Mouse (Mus musculus) forebrain, embryonic 14.5 days (tissue): ENCODE measurements at regions not wholly inside any gene's neighbourhood (a gene's known extent, or its start where the extent isn't known, plus 50 kb on each side); places are given as distances from the start of the nearest gene placed in this dataset.

Source experiments
- ATAC-seq: fragments of 200-750 bp; cut with Nextera tagmentation; 2 replicates; pipeline ENCODE4 v1.8.0; 2017; ENCODE audit warnings: mild to moderate bottlenecking, moderate library complexity
- DNase-seq: peaks from one replicate; pipeline ENCODE4 v3.0.0-alpha.2; 2015; ENCODE audit warnings: low spot score
- H3K27ac ChIP-seq: fragments of 300-500 bp; sonication (generic); 2 replicates; pipeline ENCODE4 v1.5.1; 2014; ENCODE audit warnings: low read depth, mild to moderate bottlenecking, control low read depth, low read length, moderate library complexity
- H3K27me3 ChIP-seq: fragments of 300-500 bp; sonication (generic); replicated peaks from 2 replicates; pipeline ENCODE4 v1.6.1; 2014; ENCODE audit warnings: low read length, control low read depth, mixed read lengths; ENCODE audit not compliant: control insufficient read depth, insufficient read depth
- H3K36me3 ChIP-seq: fragments of 300-500 bp; sonication (generic); 2 replicates; pipeline ENCODE4 v1.6.1; 2014; ENCODE audit warnings: low read length, control low read depth; ENCODE audit not compliant: control insufficient read depth, insufficient read depth
- H3K4me1 ChIP-seq: fragments of 300-500 bp; sonication (generic); 2 replicates; pipeline ENCODE4 v1.6.1; 2014; ENCODE audit warnings: antibody characterized with exemption, low read length, control low read depth; ENCODE audit not compliant: control insufficient read depth, insufficient read depth
- H3K4me2 ChIP-seq: fragments of 300-500 bp; sonication (generic); 2 replicates; pipeline ENCODE4 v1.6.1; 2014; ENCODE audit warnings: mild to moderate bottlenecking, control low read depth, low read length
- H3K4me3 ChIP-seq: fragments of 300-500 bp; sonication (generic); 2 replicates; pipeline ENCODE4 v1.5.1; 2014; ENCODE audit warnings: low read depth, low read length, control low read depth
- H3K9ac ChIP-seq: fragments of 300-500 bp; sonication (generic); 2 replicates; pipeline ENCODE4 v1.6.1; 2014; ENCODE audit warnings: mild to moderate bottlenecking, low read length, control low read depth, moderate library complexity
- H3K9me3 ChIP-seq: fragments of 300-500 bp; sonication (generic); replicated peaks from 2 replicates; pipeline ENCODE4 v1.6.1; 2016; ENCODE audit warnings: low read length, control low read depth, mixed read lengths; ENCODE audit not compliant: control insufficient read depth
- WGBS: fragments of 180-500 bp; shearing (Covaris S2); extraction: QIAGEN DNeasy Blood & Tissue Kit; methylation state at CpG from one replicate; pipeline ENCODE4 v1.1.7; 2014; 5-methylcytosine and 5-hydroxymethylcytosine counted together

DNA sequence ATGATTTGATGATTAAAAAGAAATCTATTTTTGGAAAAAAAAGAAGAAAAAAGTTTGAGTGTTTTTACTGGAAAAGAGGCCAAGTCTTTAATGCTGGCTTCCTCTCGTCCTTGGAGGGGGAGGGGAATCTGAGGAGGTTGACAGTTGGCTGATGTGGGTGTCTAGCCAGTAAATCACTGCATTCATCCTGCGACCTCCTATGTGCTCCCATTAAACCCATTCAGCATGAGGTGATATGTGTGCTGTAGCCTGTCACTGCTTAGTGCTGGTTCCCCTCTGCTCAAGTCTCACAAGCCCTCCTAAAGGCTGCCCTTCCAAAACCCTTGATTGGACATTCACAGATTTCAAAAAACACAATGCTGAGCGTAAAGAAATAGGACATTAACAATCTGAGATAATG, 68.7 kb downstream of the Atoh1 start:
- H3K36me3 ChIP-seq: no peaks in the 10 kb centered on the region
- DNase-seq: no peak
- ATAC-seq: no peak
- H3K27me3 ChIP-seq: no peaks in the 10 kb centered on the region
- WGBS: 44% methylated on average over 3 of the region's 3 CpGs
- no peaks in the 10 kb centered on the region for H3K4me1 ChIP-seq
- H3K9me3 ChIP-seq: no peaks in the 10 kb centered on the region
- no peak overlapping the region for H3K4me3 ChIP-seq
- H3K4me2 ChIP-seq: no peak overlapping the region
- H3K27ac ChIP-seq: no peak overlapping the region
- no peak overlapping the region for H3K9ac ChIP-seq

DNA sequence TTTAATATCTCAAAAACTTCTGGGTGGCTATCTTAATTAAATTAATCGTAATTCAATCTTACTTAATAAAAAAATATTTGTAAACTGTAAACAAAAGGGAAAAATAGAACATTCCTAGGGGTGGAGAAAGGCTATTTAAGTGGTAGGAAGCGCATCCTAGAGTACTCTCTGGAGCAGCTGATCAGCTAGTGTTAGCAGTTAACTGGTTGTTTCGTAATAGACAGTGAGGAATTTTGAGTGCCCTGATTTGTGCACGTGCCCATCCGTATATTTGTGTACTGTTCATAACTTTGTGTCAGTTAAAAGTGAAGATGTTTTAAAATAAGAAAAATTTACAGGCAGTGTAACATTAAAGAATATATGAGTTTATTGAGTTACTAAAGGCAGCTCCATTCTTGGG, 69.9 kb downstream of the Atoh1 start:
- H3K27ac ChIP-seq: no peak overlapping the region
- peak overlapping the region; percentile 71 for H3K4me2 ChIP-seq
- peak; percentile 50; the same call in 1 of the 2 replicates for ATAC-seq
- H3K9ac ChIP-seq: no peak overlapping the region; the same call in 1 of the 2 replicates
- H3K27me3 ChIP-seq: no peaks in the 10 kb centered on the region
- no peak for DNase-seq
- 57% methylated on average over 5 of the region's 5 CpGs for WGBS
- H3K4me1 ChIP-seq: no peaks in the 10 kb centered on the region
- H3K9me3 ChIP-seq: no peaks in the 10 kb centered on the region
- H3K36me3 ChIP-seq: no peaks in the 10 kb centered on the region
- H3K4me3 ChIP-seq: peak overlapping the region; percentile 33

DNA sequence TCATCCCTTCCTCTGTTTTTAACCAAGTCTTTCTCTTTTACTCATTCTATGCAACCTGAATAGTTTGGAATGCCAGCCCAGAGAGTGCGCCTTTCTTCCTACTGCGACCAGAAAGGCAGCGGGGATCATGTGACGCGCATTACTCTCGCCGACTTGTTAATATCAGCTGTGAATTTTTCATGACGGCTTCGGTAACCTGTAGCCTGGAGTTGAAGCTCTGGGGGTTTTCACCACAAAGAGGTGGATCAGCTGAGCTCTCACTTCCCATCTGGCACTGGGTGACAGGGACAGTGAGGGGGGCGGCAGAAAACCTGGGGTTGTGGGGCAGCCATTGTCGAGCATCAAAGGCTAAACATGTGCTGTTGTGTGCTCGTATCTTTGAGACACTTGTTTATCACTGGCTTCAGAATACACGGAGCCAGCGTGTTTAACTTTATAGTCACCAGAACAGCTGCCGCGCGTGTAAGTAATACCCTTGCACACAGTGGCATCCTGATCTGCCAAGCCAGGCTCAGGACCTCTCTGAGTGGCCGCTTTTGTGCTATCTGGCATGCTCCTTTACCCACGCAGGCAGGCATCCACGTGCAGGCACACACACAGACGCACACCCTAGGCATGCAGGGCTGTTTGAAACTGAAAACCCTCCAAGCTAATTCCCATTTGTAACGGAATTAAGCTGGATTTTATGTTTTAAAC, 70.5 kb downstream of the Atoh1 start:
- Histone ChIP-seq H3K4me2 (peak overlapping the region; percentile 71), H3K27me3 (no peaks in the 10 kb centered on the region), H3K4me3 (peak overlapping the region; percentile 33), H3K9me3 (no peaks in the 10 kb centered on the region), H3K36me3 (no peaks in the 10 kb centered on the region), H3K4me1 (no peaks in the 10 kb centered on the region), H3K27ac (no peak overlapping the region), H3K9ac (peak overlapping the region; percentile 48)
- peak; percentile 63 for DNase-seq
- ATAC-seq: peak; percentile 80
- 3% methylated on average over 22 of the region's 22 CpGs for WGBS

DNA sequence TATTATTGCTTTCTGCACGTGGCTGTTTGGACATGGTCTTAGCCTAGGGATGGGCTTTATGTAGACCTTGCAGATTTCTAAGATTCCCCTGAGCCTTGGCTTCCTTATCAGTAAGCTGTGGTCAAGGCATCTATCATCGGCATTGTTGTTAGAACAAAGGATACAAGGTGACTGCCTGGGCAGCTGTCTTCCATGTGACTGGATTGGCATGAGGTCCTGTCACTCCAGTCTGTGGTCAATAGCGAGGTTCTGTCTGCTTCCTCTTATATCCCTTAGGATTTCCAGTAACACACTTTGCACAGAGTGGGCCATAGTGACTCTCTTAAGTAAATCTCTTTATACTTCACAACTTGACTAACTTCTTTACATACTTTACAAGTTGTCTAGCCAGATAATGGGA, 72.0 kb downstream of the Atoh1 start:
- H3K4me2 ChIP-seq: no peak overlapping the region
- no peak for ATAC-seq
- WGBS: 61% methylated on average over 3 of the region's 3 CpGs

DNA sequence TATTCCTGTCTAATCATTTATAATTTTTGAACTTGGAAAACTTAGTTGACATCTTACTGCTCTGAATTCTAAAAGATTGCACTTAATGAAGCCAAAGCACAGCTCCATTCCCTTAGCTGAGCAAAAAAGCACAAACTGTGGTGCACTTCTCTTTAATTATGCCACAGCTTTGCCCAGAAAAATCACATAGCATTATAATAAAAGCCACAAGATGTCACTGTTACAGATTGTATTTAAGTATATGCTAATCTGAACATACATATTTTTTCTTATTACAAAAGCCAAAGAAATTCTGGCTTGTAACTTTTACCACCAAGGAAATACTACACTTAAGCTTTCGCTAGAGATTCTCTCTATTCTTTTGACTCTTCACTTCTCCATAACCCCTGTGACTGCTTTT, 86.2 kb downstream of the Atoh1 start:
- no peak overlapping the region for H3K9ac ChIP-seq
- DNase-seq (peak; percentile 39), ATAC-seq (no peak)
- H3K4me2 ChIP-seq: no peak overlapping the region
- H3K27ac ChIP-seq: no peak overlapping the region
- H3K4me1 ChIP-seq: no peaks in the 10 kb centered on the region
- H3K4me3 ChIP-seq: no peak overlapping the region
- H3K27me3 ChIP-seq: no peaks in the 10 kb centered on the region
- 89% methylated on average over 1 of the region's 1 CpGs for WGBS
- no peaks in the 10 kb centered on the region for H3K9me3 ChIP-seq
- H3K36me3 ChIP-seq: no peaks in the 10 kb centered on the region

More for the DNA sequence above, 72.0 kb downstream of the Atoh1 start:
- Histone ChIP-seq H3K4me1 (no peaks in the 10 kb centered on the region), H3K4me3 (no peak overlapping the region), H3K9ac (no peak overlapping the region), H3K27ac (no peak overlapping the region), H3K27me3 (no peaks in the 10 kb centered on the region), H3K36me3 (no peaks in the 10 kb centered on the region), H3K9me3 (no peaks in the 10 kb centered on the region)
- DNase-seq: no peak

DNA sequence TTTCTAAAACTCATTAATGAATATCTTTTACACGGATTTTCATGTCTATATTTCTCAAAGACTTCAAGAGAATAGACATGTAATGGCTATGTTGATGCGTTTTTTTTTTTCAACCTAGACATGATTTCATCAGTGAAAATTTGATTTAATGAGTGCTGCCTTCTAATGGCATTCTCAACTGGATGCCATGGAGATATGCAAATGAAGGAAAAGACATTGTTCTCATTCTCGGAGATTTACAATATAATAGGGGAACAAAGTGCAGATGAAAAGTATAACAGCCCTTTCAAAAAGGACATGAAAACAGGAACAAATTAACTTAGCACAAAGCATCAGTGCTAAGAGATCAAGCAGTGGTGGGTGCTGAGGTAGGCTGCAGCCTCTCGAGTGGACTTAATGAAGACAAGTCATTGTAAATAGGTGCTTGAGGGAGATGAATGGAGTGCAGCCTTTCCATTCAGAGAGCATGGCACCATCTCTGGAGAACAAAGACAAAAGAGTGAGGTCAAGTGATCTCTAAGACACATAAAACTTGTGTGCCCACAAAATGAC, 120.2 kb downstream of the Atoh1 start:
- WGBS: 10% methylated on average over 4 of the region's 4 CpGs
- peak; percentile 40 for DNase-seq
- H3K9ac ChIP-seq: no peak overlapping the region

DNA sequence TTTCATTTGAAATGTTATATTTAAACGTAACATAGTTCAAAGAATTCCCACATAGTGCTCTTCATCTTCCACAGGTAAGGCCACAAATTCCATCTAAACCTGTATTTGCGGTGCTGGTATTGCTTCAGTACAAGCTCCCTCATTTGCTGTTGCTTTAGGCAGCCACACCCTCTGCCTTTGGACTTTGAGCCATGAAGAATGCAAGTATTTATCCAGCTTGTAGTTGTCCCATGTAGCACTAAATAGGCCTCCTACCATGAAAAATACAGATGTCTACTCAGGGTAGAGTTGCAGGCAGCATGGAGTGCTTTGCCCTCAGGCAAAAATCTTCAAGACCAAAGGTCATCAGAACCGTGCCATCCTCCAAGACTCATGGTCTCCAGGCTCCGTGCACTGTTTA, 134.0 kb downstream of the Atoh1 start:
- Histone ChIP-seq H3K9ac (no peak overlapping the region), H3K4me3 (no peak overlapping the region), H3K27ac (no peak overlapping the region), H3K9me3 (no peaks in the 10 kb centered on the region), H3K4me2 (no peak overlapping the region), H3K36me3 (no peaks in the 10 kb centered on the region), H3K4me1 (no peaks in the 10 kb centered on the region), H3K27me3 (no peaks in the 10 kb centered on the region)
- no peak for DNase-seq
- WGBS: 77% methylated on average over 4 of the region's 4 CpGs
- no peak for ATAC-seq

More for the DNA sequence above, 120.2 kb downstream of the Atoh1 start:
- H3K4me2 ChIP-seq: no peak overlapping the region
- no peaks in the 10 kb centered on the region for H3K27me3 ChIP-seq
- ATAC-seq: peak; percentile 48; the same call in 1 of the 2 replicates
- H3K4me1 ChIP-seq: peaks cover 4% of the 10 kb centered on the region; the same call in 1 of the 2 replicates
- H3K27ac ChIP-seq: no peak overlapping the region
- no peaks in the 10 kb centered on the region for H3K36me3 ChIP-seq
- no peaks in the 10 kb centered on the region for H3K9me3 ChIP-seq
- H3K4me3 ChIP-seq: no peak overlapping the region

DNA sequence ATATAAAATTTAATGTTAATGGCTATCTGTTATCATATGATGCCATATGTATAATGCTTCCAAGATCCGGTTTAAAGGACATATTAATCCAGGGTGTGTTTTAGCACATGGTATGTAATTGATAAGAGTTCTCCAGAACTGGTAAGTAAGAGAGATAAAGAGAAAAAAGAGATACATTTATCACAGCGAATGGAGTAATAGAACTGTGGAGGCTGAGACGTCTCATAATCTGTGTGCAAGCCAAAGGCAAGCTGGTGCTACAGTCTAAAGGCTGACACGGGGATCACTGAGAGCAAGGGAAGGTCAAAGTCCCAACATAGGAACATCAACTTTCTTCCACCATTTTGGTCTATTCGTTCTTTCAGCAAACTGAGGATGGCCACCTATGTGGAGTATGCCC, 146.0 kb upstream of the Smarcad1 start:
- 88% methylated on average over 5 of the region's 5 CpGs for WGBS
- DNase-seq: no peak
- H3K27ac ChIP-seq: no peak overlapping the region
- H3K4me2 ChIP-seq: no peak overlapping the region
- no peaks in the 10 kb centered on the region for H3K27me3 ChIP-seq
- H3K4me1 ChIP-seq: no peaks in the 10 kb centered on the region
- ATAC-seq: no peak
- H3K9me3 ChIP-seq: no peaks in the 10 kb centered on the region
- no peaks in the 10 kb centered on the region for H3K36me3 ChIP-seq
- no peak overlapping the region for H3K4me3 ChIP-seq
- no peak overlapping the region for H3K9ac ChIP-seq
